Mouse (Mus musculus) brain, embryonic 14.5 days (tissue): ENCODE results near the gene Slu7. TPM values are rescaled to one million over a fixed set of nuclear protein-coding genes. Genes with fewer than 3 reads are reported as not detected.

Experiments used
- DNase-seq: peaks from one replicate; pipeline ENCODE4 v3.0.0-alpha.2; 2011; ENCODE audit warnings: low read depth
- CTCF ChIP-seq: fragments of 200-500 bp; IDR thresholded peaks from 2 replicates; pipeline ENCODE4 v1.5.1; 2012; ENCODE audit warnings: inconsistent platforms, mild to moderate bottlenecking, moderate library complexity, borderline replicate concordance; ENCODE audit not compliant: insufficient read depth, insufficient read length; ENCODE audit errors: extremely low read depth
- POLR2A ChIP-seq: fragments of 200-500 bp; IDR thresholded peaks from 2 replicates; pipeline ENCODE4 v1.6.1; 2012; ENCODE audit warnings: mild to moderate bottlenecking, inconsistent platforms, borderline replicate concordance; ENCODE audit not compliant: poor library complexity, insufficient read depth, insufficient read length, severe bottlenecking; ENCODE audit errors: extremely low read depth
- polyA plus RNA-seq: library from polyadenylated mRNA; depleted of rRNA; stranded (reverse); fragments of >200 nt; gene quantifications from 2 replicates; pipeline ENCODE4 v1.2.3, GENCODE M21; 2012; rRNA removed

Gene Slu7
- polyA plus RNA-seq, 1 experiment = 17.1 TPM

- DNase-seq = peak; percentile 66
Observed at GRCm38 (mm10) chr11:43495532-43495931, 62.0 kb downstream of the Slu7 start.

More at GRCm38 (mm10) chr11:43495532-43495931, 62.0 kb downstream of the Slu7 start:
- TF ChIP-seq CTCF (no peak), POLR2A (no peak)

Other genes starting within 250 kb of the Slu7 start
- 22.7 and 31.9 TPM in 2 replicates for gene Pttg1, start 7.5 kb upstream of the Slu7 start, polyA plus RNA-seq
- gene C1qtnf2, start 40.5 kb downstream of the Slu7 start, polyA plus RNA-seq = 5.0 and 7.2 TPM in 2 replicates
- 6.2 and 8.2 TPM in 2 replicates for gene Ccnjl, start 95.0 kb downstream of the Slu7 start, polyA plus RNA-seq
- gene 4933415A04Rik, start 153.3 kb downstream of the Slu7 start, polyA plus RNA-seq = 0.67 and 1.2 TPM in 2 replicates
- not detected in 2 replicates for gene Fabp6, start 167.8 kb downstream of the Slu7 start, polyA plus RNA-seq
- gene Pwwp2a, start 248.3 kb downstream of the Slu7 start, polyA plus RNA-seq = 38.7 and 49.7 TPM in 2 replicates